Mouse (Mus musculus): ENCODE data around the gene Tle3.

GRCm38 (mm10) chr9:61325931-61326351 is 46.2 kb upstream of the Tle3 start:
- TF ChIP-seq CTCF (IDR thresholded peaks at IDR 0.05; ENCODE audit: low read depth, low read length) (no peak), POLR2A (IDR thresholded peaks at IDR 0.05; ENCODE audit: extremely low read depth, insufficient read depth, low read length) (no peak)

Data from liver, adult 2 months (tissue).